Mouse (Mus musculus): Measurements from ENCODE around the gene Dnaaf5. TPM values are rescaled to one million over a fixed set of nuclear protein-coding genes. Genes with fewer than 3 reads are reported as not detected.

Gene Dnaaf5
- polyA plus RNA-seq, 1 experiment from 2014 or later = 7.2 TPM

- Histone ChIP-seq H3K4me1 (ENCODE audit: insufficient read depth, low read length) (no peaks in the 10 kb centered on the region), H3K4me3 (ENCODE audit: low read length) (no peak overlapping the region), H3K4me2 (replicated peaks; ENCODE audit: low read depth, low read length) (no peak overlapping the region), H3K36me3 (ENCODE audit: insufficient read depth, low read length) (peaks cover 29% of the 10 kb centered on the region), H3K27me3 (ENCODE audit: insufficient read depth, low read length) (no peaks in the 10 kb centered on the region), H3K9me3 (ENCODE audit: low read length) (no peaks in the 10 kb centered on the region), H3K9ac (replicated peaks; ENCODE audit: low read length) (no peak overlapping the region), H3K27ac (ENCODE audit: low read length) (no peak overlapping the region)
- 86% methylated on average over 8 of the region's 8 CpGs for WGBS
- no peak for ATAC-seq (ENCODE audit: low FRiP score, low TSS enrichment)
These were observed 10.9 kb downstream of the Dnaaf5 start for GRCm38 (mm10) chr5:139160899-139161298.

GRCm38 (mm10) chr5:139161632-139162031, 11.6 kb downstream of the Dnaaf5 start:
- no peaks in the 10 kb centered on the region for H3K9me3 ChIP-seq (ENCODE audit: low read length)
- ATAC-seq (ENCODE audit: low FRiP score, low TSS enrichment) = no peak
- peaks cover 26% of the 10 kb centered on the region for H3K36me3 ChIP-seq (ENCODE audit: insufficient read depth, low read length)
- no peaks in the 10 kb centered on the region for H3K27me3 ChIP-seq (ENCODE audit: insufficient read depth, low read length)
- no peaks in the 10 kb centered on the region for H3K4me1 ChIP-seq (ENCODE audit: insufficient read depth, low read length)
- 81% methylated on average over 10 of the region's 10 CpGs for WGBS
- no peak overlapping the region for H3K4me3 ChIP-seq (ENCODE audit: low read length)
- no peak overlapping the region for H3K27ac ChIP-seq (ENCODE audit: low read length)
- H3K9ac ChIP-seq (replicated peaks; ENCODE audit: low read length) = no peak overlapping the region
- H3K4me2 ChIP-seq (replicated peaks; ENCODE audit: low read depth, low read length) = no peak overlapping the region

GRCm38 (mm10) chr5:139166781-139167361, 16.8 kb downstream of the Dnaaf5 start:
- peaks cover 51% of the 10 kb centered on the region for H3K36me3 ChIP-seq (ENCODE audit: insufficient read depth, low read length)

GRCm38 (mm10) chr5:139167548-139167947, 17.5 kb downstream of the Dnaaf5 start:
- Histone ChIP-seq H3K4me2 (replicated peaks; ENCODE audit: low read depth, low read length) (no peak overlapping the region), H3K9me3 (ENCODE audit: low read length) (no peaks in the 10 kb centered on the region), H3K4me3 (ENCODE audit: low read length) (no peak overlapping the region), H3K9ac (replicated peaks; ENCODE audit: low read length) (no peak overlapping the region), H3K27me3 (ENCODE audit: insufficient read depth, low read length) (no peaks in the 10 kb centered on the region), H3K4me1 (ENCODE audit: insufficient read depth, low read length) (no peaks in the 10 kb centered on the region), H3K27ac (ENCODE audit: low read length) (no peak overlapping the region), H3K36me3 (ENCODE audit: insufficient read depth, low read length) (peaks cover 56% of the 10 kb centered on the region)
- 77% methylated on average over 1 of the region's 1 CpGs for WGBS
- no peak for ATAC-seq (ENCODE audit: low FRiP score, low TSS enrichment)

More at GRCm38 (mm10) chr5:139166781-139167361, 16.8 kb downstream of the Dnaaf5 start:
- no peaks in the 10 kb centered on the region for H3K9me3 ChIP-seq (ENCODE audit: low read length)
- H3K4me1 ChIP-seq (ENCODE audit: insufficient read depth, low read length) = no peaks in the 10 kb centered on the region
- no peak overlapping the region for H3K4me2 ChIP-seq (replicated peaks; ENCODE audit: low read depth, low read length)
- WGBS = 75% methylated on average over 6 of the region's 6 CpGs
- H3K27me3 ChIP-seq (ENCODE audit: insufficient read depth, low read length) = no peaks in the 10 kb centered on the region
- H3K9ac ChIP-seq (replicated peaks; ENCODE audit: low read length) = no peak overlapping the region
- no peak overlapping the region for H3K4me3 ChIP-seq (ENCODE audit: low read length)
- H3K27ac ChIP-seq (ENCODE audit: low read length) = no peak overlapping the region
- 0 out of 2 replicates have a peak, but pooled peaks have one; percentile 31 for ATAC-seq (ENCODE audit: low FRiP score, low TSS enrichment)

- ATAC-seq (ENCODE audit: low FRiP score, low TSS enrichment) = no peak
- no peak overlapping the region for H3K4me3 ChIP-seq (ENCODE audit: low read length)
- 90% methylated on average over 4 of the region's 4 CpGs for whole genome bisulfite sequencing
- H3K4me2 ChIP-seq (replicated peaks; ENCODE audit: low read depth, low read length) = no peak overlapping the region
- H3K36me3 ChIP-seq (ENCODE audit: insufficient read depth, low read length) = peaks cover 47% of the 10 kb centered on the region
- no peaks in the 10 kb centered on the region for H3K27me3 ChIP-seq (ENCODE audit: insufficient read depth, low read length)
- no peaks in the 10 kb centered on the region for H3K9me3 ChIP-seq (ENCODE audit: low read length)
- no peak overlapping the region for H3K9ac ChIP-seq (replicated peaks; ENCODE audit: low read length)
- peaks cover 17% of the 10 kb centered on the region for H3K4me1 ChIP-seq (ENCODE audit: insufficient read depth, low read length)
- H3K27ac ChIP-seq (ENCODE audit: low read length) = no peak overlapping the region
These were observed 21.9 kb downstream of the Dnaaf5 start for GRCm38 (mm10) chr5:139171929-139172328.

- H3K4me3 ChIP-seq (ENCODE audit: low read length) = no peak overlapping the region
- H3K27me3 ChIP-seq (ENCODE audit: insufficient read depth, low read length) = no peaks in the 10 kb centered on the region
- H3K27ac ChIP-seq (ENCODE audit: low read length) = peak overlapping the region; percentile 88
- H3K9ac ChIP-seq (replicated peaks; ENCODE audit: low read length) = peak overlapping the region; percentile 61
- no peaks in the 10 kb centered on the region for H3K9me3 ChIP-seq (ENCODE audit: low read length)
- WGBS = 16% methylated on average over 10 of the region's 10 CpGs
- H3K36me3 ChIP-seq (ENCODE audit: insufficient read depth, low read length) = peaks cover 35% of the 10 kb centered on the region
- H3K4me1 ChIP-seq (ENCODE audit: insufficient read depth, low read length) = peaks cover 17% of the 10 kb centered on the region
- no peak overlapping the region; the same call in 1 of the 2 replicates for H3K4me2 ChIP-seq (replicated peaks; ENCODE audit: low read depth, low read length)
- ATAC-seq (ENCODE audit: low FRiP score, low TSS enrichment) = peak; percentile 66
These were observed 24.1 kb downstream of the Dnaaf5 start for GRCm38 (mm10) chr5:139174141-139174540.

- Histone ChIP-seq H3K4me1 (ENCODE audit: insufficient read depth, low read length) (peaks cover 17% of the 10 kb centered on the region), H3K36me3 (ENCODE audit: insufficient read depth, low read length) (peaks cover 35% of the 10 kb centered on the region), H3K27me3 (ENCODE audit: insufficient read depth, low read length) (no peaks in the 10 kb centered on the region), H3K4me2 (replicated peaks; ENCODE audit: low read depth, low read length) (no peak overlapping the region), H3K27ac (ENCODE audit: low read length) (peak overlapping the region; percentile 88), H3K9me3 (ENCODE audit: low read length) (no peaks in the 10 kb centered on the region), H3K9ac (replicated peaks; ENCODE audit: low read length) (peak overlapping the region; percentile 61; the same call in 1 of the 2 replicates), H3K4me3 (ENCODE audit: low read length) (no peak overlapping the region)
- WGBS = 9% methylated on average over 10 of the region's 10 CpGs
- peak; percentile 62 for ATAC-seq (ENCODE audit: low FRiP score, low TSS enrichment)
These were observed 24.8 kb downstream of the Dnaaf5 start for GRCm38 (mm10) chr5:139174556-139175547.

- H3K9ac ChIP-seq (replicated peaks; ENCODE audit: low read length) = no peak overlapping the region
- no peak overlapping the region for H3K4me2 ChIP-seq (replicated peaks; ENCODE audit: low read depth, low read length)
- 26% methylated on average over 11 of the region's 11 CpGs for WGBS
- H3K27ac ChIP-seq (ENCODE audit: low read length) = no peak overlapping the region
- peaks cover 14% of the 10 kb centered on the region for H3K4me1 ChIP-seq (ENCODE audit: insufficient read depth, low read length)
- H3K4me3 ChIP-seq (ENCODE audit: low read length) = no peak overlapping the region
- ATAC-seq (ENCODE audit: low FRiP score, low TSS enrichment) = peak; percentile 33; the same call in 1 of the 2 replicates
- no peaks in the 10 kb centered on the region for H3K27me3 ChIP-seq (ENCODE audit: insufficient read depth, low read length)
- no peaks in the 10 kb centered on the region for H3K9me3 ChIP-seq (ENCODE audit: low read length)
- peaks cover 31% of the 10 kb centered on the region for H3K36me3 ChIP-seq (ENCODE audit: insufficient read depth, low read length)
These were observed 29.0 kb downstream of the Dnaaf5 start for GRCm38 (mm10) chr5:139178895-139179631.

- ATAC-seq (ENCODE audit: low FRiP score, low TSS enrichment) = no peak
- Histone ChIP-seq H3K9ac (replicated peaks; ENCODE audit: low read length) (no peak overlapping the region), H3K4me1 (ENCODE audit: insufficient read depth, low read length) (no peaks in the 10 kb centered on the region), H3K4me3 (ENCODE audit: low read length) (no peak overlapping the region), H3K36me3 (ENCODE audit: insufficient read depth, low read length) (peaks cover 48% of the 10 kb centered on the region), H3K4me2 (replicated peaks; ENCODE audit: low read depth, low read length) (no peak overlapping the region), H3K27ac (ENCODE audit: low read length) (no peak overlapping the region), H3K9me3 (ENCODE audit: low read length) (no peaks in the 10 kb centered on the region), H3K27me3 (ENCODE audit: insufficient read depth, low read length) (no peaks in the 10 kb centered on the region)
- 80% methylated on average over 2 of the region's 2 CpGs for WGBS
These were observed 33.1 kb downstream of the Dnaaf5 start for GRCm38 (mm10) chr5:139183131-139183530.

Data from kidney, embryonic 16.5 days (tissue).